Mouse (Mus musculus): ENCODE measurements around the gene Otoa. TPM values are rescaled to one million over a fixed set of nuclear protein-coding genes. Genes with fewer than 3 reads are reported as not detected.

Otoa gene
- polyA plus RNA-seq, 1 experiment, result 0.24 TPM

Other genes with a start within 250 kb of the Otoa start
- 25.5 and 25.6 TPM in 2 replicates for gene Eef2k, start 238.8 kb upstream of the Otoa start, polyA plus RNA-seq (2012; rRNA removed)
- 27.2 and 27.4 TPM in 2 replicates for gene Polr3e, start 163.9 kb upstream of the Otoa start, polyA plus RNA-seq (2012; rRNA removed)
- 37.0 and 45.4 TPM in 2 replicates for gene Cdr2, start 99.3 kb upstream of the Otoa start, polyA plus RNA-seq (2012; rRNA removed)
- gene Mfsd13b, start 99.1 kb upstream of the Otoa start, polyA plus RNA-seq (2012; rRNA removed), result 0.85 and 1.00 TPM in 2 replicates
- gene Mettl9, start 47.2 kb upstream of the Otoa start, polyA plus RNA-seq (2012; rRNA removed), result 27.7 and 34.4 TPM in 2 replicates
- 1.3 and 2.0 TPM in 2 replicates for gene Igsf6, start 7.1 kb upstream of the Otoa start, polyA plus RNA-seq (2012; rRNA removed)